Mouse (Mus musculus): ENCODE data around the gene Chsy1.

Gene Chsy1

DNA sequence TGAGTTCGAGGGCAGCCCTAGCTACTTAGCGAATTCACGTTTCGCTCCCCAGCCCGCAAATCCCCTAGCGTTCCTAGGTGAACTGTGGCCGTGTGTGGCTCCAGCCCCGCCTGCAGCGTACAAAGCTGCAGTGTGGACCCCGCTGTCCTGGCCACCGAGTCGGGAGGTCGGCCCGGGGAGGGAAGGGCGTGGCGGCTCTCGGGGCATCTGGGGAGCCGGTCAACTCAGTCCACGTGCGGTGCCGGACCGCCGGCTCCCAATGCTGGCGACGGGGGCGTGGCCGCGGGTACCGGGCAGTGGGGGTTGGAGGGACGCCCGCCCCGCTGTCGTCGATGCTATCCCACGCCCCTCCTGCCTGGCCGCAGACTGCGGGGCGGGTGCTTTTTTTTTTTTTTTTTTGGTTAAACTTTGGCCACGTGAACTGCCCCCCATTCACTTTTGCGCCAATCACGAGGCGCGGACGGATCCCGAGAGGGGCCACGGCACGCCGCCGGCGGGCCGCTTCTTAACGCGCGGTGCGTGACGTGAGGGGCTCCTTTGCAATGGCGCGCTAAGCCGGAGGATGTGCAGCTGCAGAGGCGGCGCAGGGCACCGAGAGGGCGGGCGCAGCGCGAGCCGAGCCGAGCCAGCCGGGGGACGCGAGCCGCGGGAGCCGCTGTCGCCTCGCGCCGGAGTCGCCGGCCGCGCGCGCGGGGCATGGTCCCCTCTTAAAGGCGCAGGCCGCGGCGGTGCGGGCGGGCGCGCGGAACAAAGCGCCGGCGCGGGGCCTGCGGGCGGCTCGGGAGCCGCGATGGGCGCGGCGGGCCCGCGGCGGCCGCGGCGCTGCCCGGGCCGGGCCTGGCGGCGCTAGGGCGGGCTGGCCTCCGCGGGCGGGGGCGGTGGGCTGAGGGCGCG is at the start of gene Chsy1:
Chsy1 (plus strand) TSS at position 555 of the 894 bp plus-strand sequence.
- DNase-seq: peak; percentile 88 to 91

DNA sequence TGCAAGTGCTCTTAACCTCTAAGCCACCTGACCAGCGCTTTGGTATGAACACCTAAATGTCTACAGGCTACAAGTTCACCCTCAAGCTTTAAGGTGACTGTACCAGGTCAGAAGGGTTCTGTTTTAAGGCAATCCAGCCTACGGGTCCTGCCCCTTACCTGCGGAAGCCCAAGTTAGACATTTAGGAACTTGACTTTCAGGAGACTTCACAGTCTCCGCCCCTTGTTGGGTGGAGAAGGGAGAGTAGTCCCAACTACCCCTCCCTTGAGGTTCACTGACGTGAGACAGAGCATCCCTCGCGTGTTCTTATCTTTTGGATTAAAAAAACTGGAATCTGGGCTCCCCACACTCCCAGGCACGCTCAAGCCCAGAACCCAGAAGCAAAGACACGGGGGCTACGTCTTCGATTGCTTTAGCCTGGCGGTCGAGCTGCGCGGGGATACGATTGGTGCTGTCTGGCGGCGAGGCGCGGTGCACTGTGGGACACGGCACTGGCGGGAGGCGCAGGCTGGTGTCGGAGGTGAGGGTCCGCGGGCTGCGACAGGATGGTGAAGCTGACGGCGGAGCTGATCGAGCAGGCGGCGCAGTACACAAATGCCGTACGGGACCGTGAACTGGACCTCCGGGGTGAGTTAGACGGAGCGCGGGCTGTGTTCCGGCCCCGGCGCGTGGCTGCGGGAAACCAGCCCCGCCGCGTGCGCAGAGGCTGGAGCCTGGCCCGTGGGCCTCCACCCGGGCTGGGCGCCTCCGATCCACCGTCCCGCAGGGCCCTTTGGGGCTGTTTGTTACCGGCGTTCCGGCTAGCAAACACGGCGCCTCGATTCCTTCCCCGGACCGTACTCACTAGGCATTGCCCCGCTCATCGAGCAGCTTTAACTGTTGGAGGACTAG is 49.0 kb upstream of the Chsy1 start:
- peak; percentile 92 to 93 for DNase-seq

- DNase-seq: peak in 1 of 2 experiments; percentile 11
Measured at GRCm38 (mm10) chr7:66061057-66061456, 48.3 kb upstream of the Chsy1 start.

DNA sequence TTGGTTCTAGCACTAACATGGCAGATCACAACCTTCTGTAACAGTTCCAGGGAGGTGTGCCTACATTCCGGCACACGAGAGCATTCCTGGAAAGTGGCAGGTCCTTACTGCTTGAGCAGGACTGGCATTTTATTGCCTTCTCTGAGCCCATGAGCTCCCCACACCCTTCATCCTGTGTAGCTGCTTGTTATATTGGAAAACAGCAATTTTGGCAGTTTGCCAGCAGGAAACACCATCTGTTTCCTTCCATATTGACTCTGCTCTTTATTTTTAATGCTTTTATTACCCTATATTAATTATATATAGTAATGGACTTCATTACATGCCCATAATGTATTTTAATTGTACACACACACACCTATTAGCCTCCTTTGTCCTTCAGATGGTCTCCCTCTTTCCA is 32.9 kb upstream of the Chsy1 start:
- peak in 1 of 2 experiments; percentile 10 for DNase-seq

GRCm38 (mm10) chr7:66079364-66080230 is 29.7 kb upstream of the Chsy1 start, which contains the start of gene Selenos:
Selenos (plus strand) TSS chr7:66079649.
- peak; percentile 97 to 98 for DNase-seq

DNA sequence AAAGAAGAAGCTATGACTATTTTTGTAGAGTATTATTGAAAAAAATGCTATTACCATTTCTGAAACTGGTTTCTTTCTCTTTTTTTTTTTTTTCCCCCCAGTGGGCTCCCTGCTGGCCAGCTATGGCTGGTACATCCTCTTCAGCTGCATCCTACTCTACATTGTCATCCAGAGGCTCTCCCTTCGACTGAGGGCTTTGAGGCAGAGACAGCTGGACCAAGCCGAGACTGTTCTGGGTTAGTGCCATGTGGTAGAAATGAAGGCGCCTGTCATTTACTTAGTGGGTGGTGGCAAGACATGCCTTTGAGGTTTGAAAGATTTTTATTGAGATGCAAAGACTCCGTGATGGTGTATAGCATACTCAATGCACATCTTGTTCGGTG is 29.1 kb upstream of the Chsy1 start:
- DNase-seq: no peak

DNA sequence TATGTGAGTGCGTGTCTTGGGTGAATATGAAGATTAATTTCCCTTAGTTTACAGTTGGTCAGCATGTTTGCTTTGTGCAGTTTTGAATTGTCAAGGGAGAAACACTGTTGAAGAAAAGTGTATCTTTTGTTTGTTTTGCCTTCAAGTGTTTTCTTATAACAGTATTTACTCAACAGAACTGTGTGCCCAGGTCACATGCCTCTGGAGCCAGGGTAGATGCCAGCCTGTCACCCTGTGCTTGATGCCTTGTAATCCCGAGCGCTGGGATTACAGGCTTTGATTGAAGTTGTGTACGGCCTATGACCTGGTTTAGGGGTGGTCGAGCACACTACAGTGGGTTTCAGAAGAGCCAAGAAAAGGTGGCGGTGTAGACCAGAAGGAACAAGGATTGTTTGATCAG is 25.6 kb upstream of the Chsy1 start:
- no peak for DNase-seq

DNA sequence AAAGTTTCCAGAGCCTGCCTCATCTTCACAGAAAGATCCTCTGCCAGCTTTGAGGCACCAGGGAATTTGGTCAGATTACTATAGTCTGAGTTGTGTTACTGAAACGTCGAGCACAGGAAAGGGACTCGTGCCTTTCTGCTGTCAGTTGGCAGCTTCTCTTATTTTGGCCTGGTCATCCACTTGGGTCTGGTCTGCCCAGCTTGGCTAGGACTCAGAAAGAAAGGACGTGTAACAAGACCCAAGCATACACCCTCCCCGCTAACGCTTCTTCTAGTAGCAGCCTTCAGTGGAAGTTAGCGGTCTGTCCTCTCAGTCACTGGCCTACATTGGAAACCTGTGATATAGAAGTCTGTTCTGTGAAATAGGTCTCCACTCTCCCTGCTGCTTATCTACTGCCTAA is 24.8 kb upstream of the Chsy1 start:
- DNase-seq: no peak

DNA sequence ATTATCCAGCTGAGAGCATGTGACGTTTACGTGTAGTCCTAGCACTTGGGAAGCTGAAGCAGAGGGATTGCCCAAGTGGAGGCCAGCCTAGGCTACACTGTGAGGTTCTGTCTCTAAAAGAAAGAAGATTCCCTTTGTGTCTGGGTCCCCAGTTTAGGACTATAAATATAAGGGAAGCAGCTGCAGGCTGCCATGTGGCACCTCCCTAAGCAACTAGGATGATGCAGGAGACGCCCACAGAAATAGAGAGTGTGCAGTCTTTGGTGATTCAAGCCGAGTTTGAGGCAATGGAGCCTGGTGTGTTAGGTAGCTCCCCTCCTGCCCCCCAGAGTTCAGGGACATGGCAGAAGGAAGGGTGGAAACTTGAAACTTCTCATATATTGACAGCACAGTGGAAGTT is 21.7 kb upstream of the Chsy1 start:
- no peak for DNase-seq

- DNase-seq: no peak
Measured at GRCm38 (mm10) chr7:66088077-66088476, 21.2 kb upstream of the Chsy1 start.

DNA sequence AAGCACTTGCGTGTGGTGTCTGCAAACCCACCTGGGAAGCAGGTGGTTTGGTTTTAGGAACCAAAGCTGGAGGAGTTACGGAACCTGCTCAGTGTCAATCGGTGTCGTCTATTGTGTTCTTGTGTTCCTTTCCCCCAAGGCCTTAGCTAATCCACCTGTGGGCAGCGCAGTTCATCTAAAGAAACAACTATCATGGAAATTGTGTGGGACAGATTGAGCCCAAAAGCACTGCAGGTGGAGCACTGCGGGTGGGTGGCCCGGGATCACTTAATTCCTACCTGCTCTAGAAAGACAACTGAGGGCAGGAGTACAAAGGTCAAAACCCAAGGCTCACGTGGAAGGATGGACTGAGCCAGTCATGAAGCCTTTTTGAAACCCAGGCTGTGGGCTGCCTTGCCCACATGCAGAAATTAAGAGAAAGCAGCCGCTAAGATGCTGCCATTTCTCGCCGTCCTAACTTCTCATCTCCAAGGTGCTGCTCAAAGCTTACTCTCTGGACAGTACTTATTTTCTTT is 18.6 kb upstream of the Chsy1 start:
- peak in 1 of 2 experiments; percentile 35 for DNase-seq

- DNase-seq: no peak
Measured at GRCm38 (mm10) chr7:66091553-66091952, 17.8 kb upstream of the Chsy1 start.

DNA sequence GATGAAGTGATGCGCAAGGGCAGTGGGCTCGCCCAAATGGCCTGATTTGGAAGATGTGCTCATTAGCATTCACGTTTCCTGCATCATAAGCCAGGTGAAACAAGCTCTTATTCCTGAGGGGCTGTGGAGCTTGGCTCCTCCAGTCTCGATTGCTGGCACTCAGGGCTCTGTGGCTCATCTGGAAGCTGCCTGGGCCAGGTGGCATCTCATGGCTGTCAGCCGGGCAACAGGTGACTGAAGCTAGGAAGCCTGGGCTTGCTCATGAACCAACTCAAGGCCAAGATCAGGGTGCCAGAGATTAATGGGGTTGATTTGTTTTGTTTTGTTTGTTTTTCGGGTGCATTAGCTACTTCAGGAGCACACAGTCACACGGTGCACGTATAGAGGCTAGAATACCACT is 16.7 kb upstream of the Chsy1 start:
- no peak for DNase-seq

- peak; percentile 44 to 80 for DNase-seq
Measured at GRCm38 (mm10) chr7:66094141-66094540, 15.2 kb upstream of the Chsy1 start.

GRCm38 (mm10) chr7:66098803-66099202 is 10.5 kb upstream of the Chsy1 start:
- DNase-seq: no peak

DNA sequence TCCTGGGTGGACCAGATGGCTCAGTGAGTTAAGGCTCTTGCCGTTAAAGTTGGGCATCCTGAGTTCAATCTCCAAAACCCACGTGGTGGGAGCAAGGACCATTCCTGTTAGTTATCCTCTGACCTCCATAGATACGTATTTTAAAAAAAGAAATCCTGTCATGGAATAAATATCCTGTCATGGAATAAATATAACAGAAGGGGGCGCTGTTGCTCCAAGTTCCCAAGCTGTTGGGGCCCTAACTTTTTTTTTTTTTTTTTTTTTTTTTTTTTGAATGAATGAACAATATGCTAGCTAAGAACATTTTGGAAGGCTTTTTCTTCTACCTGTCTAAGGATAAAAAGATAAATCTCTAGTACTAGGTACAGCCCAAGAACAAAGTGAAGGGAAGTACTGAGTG is 7.4 kb upstream of the Chsy1 start:
- peak; percentile 42 to 48 for DNase-seq

DNA sequence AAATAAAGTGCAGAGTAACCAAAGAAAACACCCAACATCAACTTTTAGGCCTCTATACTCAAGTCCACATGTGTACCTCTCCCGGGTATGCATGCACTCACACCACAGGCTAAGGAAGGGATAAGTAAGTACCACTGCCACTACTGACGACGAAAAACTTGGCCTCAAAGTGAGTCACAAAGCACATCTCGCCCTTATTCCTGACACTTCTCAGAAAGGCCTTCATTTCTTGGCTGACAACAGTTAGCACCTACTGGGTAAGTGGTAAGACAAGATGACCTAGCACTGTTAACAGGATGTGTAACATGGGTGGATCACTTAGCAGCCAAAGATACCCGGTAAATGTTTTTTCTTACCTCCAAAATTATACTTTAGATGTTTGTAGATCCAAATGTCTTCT is 4.8 kb upstream of the Chsy1 start:
- DNase-seq: no peak

- DNase-seq: no peak
Measured at GRCm38 (mm10) chr7:66105771-66106170, 3.5 kb upstream of the Chsy1 start.

- peak; percentile 32 to 37 for DNase-seq
Measured at GRCm38 (mm10) chr7:66106581-66107056, 2.7 kb upstream of the Chsy1 start.

- DNase-seq: peak in 1 of 2 experiments; percentile 53
Measured at GRCm38 (mm10) chr7:66107206-66107605, 2.1 kb upstream of the Chsy1 start.

DNA sequence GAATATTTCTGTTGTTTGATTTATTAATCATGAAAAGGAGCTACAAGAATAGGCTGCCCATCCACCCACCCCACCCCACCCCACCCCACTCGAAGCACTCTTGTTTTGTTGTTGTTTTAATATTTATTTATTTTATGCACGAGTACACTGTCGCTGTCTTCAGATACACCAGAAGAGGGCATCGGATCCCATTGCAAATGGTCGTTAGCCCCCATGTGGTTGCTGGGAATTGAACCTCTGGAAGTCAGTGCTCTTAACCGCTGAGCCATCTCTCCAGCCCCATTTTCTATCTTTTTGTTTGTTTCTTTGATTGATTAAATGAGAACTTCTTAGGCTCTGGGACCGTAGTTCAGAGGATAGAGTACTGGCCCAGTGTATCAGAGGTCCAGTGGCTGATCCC is 1.4 kb upstream of the Chsy1 start:
- DNase-seq: peak; percentile 40 to 45
